Mouse (Mus musculus) liver, postnatal 0 days (tissue): ENCODE measurements around the gene Plek.

Experiments used
- CTCF ChIP-seq: sonication (generic); IDR thresholded peaks from 2 replicates; pipeline ENCODE4 v1.5.1; 2016; ENCODE audit warnings: antibody characterized with exemption, low read depth
- EP300 ChIP-seq: IDR thresholded peaks from 2 replicates; pipeline ENCODE4 v1.6.1; 2016; ENCODE audit warnings: antibody characterized with exemption, low read depth, mild to moderate bottlenecking

- TF ChIP-seq CTCF (no peak), EP300 (no peak)
Observed at GRCm38 (mm10) chr11:16973086-16973485, 79.1 kb downstream of the Plek start.
